Mouse (Mus musculus): Measurements from ENCODE around the gene Necab2.
A peak's percentile ranks its signal among the peaks of the same experiment; 100 is the strongest.

DNA sequence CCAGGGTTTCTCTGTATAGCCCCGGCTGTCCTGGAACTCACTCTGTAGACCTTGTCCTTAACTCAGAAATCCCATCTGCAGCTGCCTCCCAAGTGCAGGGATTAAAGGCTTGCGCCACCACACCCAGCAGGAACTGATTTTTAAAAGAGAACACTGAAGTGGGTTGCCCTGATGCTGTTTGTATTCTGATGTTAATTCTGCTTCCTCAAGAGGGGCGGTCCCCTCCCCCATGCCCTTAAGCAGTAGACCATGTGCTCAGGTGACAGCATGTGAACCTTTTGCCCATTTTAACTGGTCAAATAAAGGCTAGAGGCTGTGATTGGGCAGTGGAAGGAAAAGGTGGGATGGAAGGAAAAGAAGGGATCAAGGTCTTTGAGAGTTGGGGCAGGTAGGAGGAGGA lies 69.2 kb downstream of the Necab2 start:
- TF ChIP-seq CTCF (conservative IDR thresholded peaks at IDR 0.05; ENCODE audit: low read length), result no peak
- peak; percentile 50; the same call in 1 of the 2 replicates for TF ChIP-seq NANOG (IDR thresholded peaks at IDR 0.05; ENCODE audit: borderline replicate concordance, low read length)

Data from E14TG2a.4 (cell line).